Comparison of ENCODE assay signal across 8 mouse cellular contexts in genomic region chr13:94976219-94977186, GRCm38 (mm10). TPM values are rescaled to one million over a fixed set of nuclear protein-coding genes. Genes with fewer than 3 reads are reported as not detected.
DNase-seq lines count a peak whose midpoint lies in the region; ATAC-seq lines count a peak whose summit lies in the region.

TSS of gene Wdr41 (plus strand) at chr13:94976344.

- H3K9me3 ChIP-seq in hindbrain, embryonic 16.5 days (ENCODE audit: control insufficient read depth, low read length) = no peaks in the 10 kb centered on the region

- no peaks in the 10 kb centered on the region for H3K27me3 ChIP-seq in hindbrain, embryonic 16.5 days (replicated peaks; ENCODE audit: control insufficient read depth, insufficient read depth, low read length)

- peak within 1 kb of the TSS; percentile 63 for H3K4me2 ChIP-seq in hindbrain, embryonic 16.5 days (ENCODE audit: low read length)

- H3K36me3 ChIP-seq in hindbrain, embryonic 16.5 days (ENCODE audit: control insufficient read depth, insufficient read depth, low read length) = 0 out of 2 replicates have a peak, but pooled peaks cover 3% of the 10 kb centered on the region
- H3K36me3 ChIP-seq in macrophage (ENCODE audit: inconsistent target) = peaks cover 27% of the 10 kb centered on the region

- peak within 1 kb of the TSS; percentile 99 for H3K9ac ChIP-seq in hindbrain, embryonic 16.5 days (ENCODE audit: low read depth, low read length)

- H3K4me3 ChIP-seq in hindbrain, embryonic 16.5 days (ENCODE audit: low read length) = peak within 1 kb of the TSS; percentile 85
- peak within 1 kb of the TSS; percentile 40 for H3K4me3 ChIP-seq in macrophage (ENCODE audit: inconsistent target)

- peaks cover 14% of the 10 kb centered on the region for H3K4me1 ChIP-seq in hindbrain, embryonic 16.5 days (ENCODE audit: control insufficient read depth, insufficient read depth, low read depth, low read length)

- peaks cover 24% of the 10 kb centered on the region for H3K79me2 ChIP-seq in macrophage (ENCODE audit: inconsistent target)

- H3K27ac ChIP-seq in hindbrain, embryonic 16.5 days (ENCODE audit: low read depth, low read length) = peak within 1 kb of the TSS; percentile 98
- H3K27ac ChIP-seq in macrophage = peak within 1 kb of the TSS; percentile 78

- DNase-seq in WW6 (ENCODE audit: low read depth, low spot score) = peak; percentile 84
- peak; percentile 85 to 95 for DNase-seq in cerebellum, postnatal 4 days (ENCODE audit: low spot score in 2 of 2)
- DNase-seq in gastrocnemius, adult 18-20 months (ENCODE audit: low spot score) = peak; percentile 91
- DNase-seq in left cerebral cortex, adult 18-20 months (ENCODE audit: low spot score in 2 of 2) = peak; percentile 91 to 96
- DNase-seq in right cerebral cortex, adult 18-20 months = peak; percentile 94
- peak; percentile 66 for DNase-seq in urinary bladder, postnatal 10 days (ENCODE audit: low spot score)

- 2% methylated on average over 68 of the region's 68 CpGs for WGBS in hindbrain, embryonic 16.5 days
- WGBS in macrophage (ENCODE audit: missing documents) = under 1% methylated on average over 51 of the region's 68 CpGs

- peak; percentile 99 for ATAC-seq in hindbrain, embryonic 16.5 days

RNA-seq across cellular contexts. Expression of gene Wdr41, which starts in this region (rescaled TPM):
- total RNA-seq in gastrocnemius, adult 18-20 months (2021) = 10 to 100 TPM; 15.8 to 16.0 TPM
- polyA plus RNA-seq in hindbrain, embryonic 16.5 days (2015; fragmentation: Nextera tagmentation; extraction: Ambion mirVana) = 28.0 and 30.1 TPM in 2 replicates
- 10 to 100 TPM; 20.5 TPM for total RNA-seq in left cerebral cortex, adult 18-20 months (2021)
- total RNA-seq in macrophage (2018; cell fraction: chromatin; rRNA removed) = 100 to 1,000 TPM in 16 of 26 experiments, 10 to 100 TPM in 10; 29.6 to 150 (median 117) TPM
- 10 to 100 TPM; 36.8 to 62.0 (median 48.9) TPM for total RNA-seq in macrophage (2018; cell fraction: cytosol; rRNA removed)
- total RNA-seq in macrophage (2018; cell fraction: nucleus; rRNA removed) = 100 to 1,000 TPM in 6 of 26 experiments, 10 to 100 TPM in 20; 29.7 to 132 (median 83.1) TPM
- 49.1 to 69.6 TPM (median 49.5 TPM) in 3 replicates for polyA plus RNA-seq in macrophage (2018)

Comparison
In these comparisons a context has a peak if more than half of its experiments do, and no peak if none do; other contexts are left out.
1. Peak in every context shown above with its lines: DNase-seq, ATAC-seq, H3K4me3 ChIP-seq and H3K27ac ChIP-seq.